Mouse (Mus musculus) hindbrain, embryonic 15.5 days (tissue): ENCODE data around the gene Rundc3a. TPM values are rescaled to one million over a fixed set of nuclear protein-coding genes. Genes with fewer than 3 reads are reported as not detected.

ENCODE experiments used
- ATAC-seq: fragments of 200-750 bp; cut with Nextera tagmentation; 2 replicates; pipeline ENCODE4 v1.8.0; 2017; ENCODE audit warnings: low read depth, moderate number of reproducible peaks, moderate TSS enrichment; ENCODE audit not compliant: low FRiP score
- H3K27ac ChIP-seq: fragments of 300-500 bp; sonication (generic); replicated peaks from 2 replicates; pipeline ENCODE4 v1.5.1; 2015; ENCODE audit warnings: mild to moderate bottlenecking, inconsistent platforms
- H3K27me3 ChIP-seq: fragments of 300-500 bp; sonication (generic); 2 replicates; pipeline ENCODE4 v1.6.1; 2015; ENCODE audit warnings: control low read depth, inconsistent platforms
- H3K36me3 ChIP-seq: fragments of 300-500 bp; sonication (generic); 2 replicates; pipeline ENCODE4 v1.6.1; 2015; ENCODE audit warnings: control low read depth, inconsistent platforms
- H3K4me1 ChIP-seq: fragments of 300-500 bp; sonication (generic); replicated peaks from 2 replicates; pipeline ENCODE4 v1.6.1; 2015; ENCODE audit warnings: control low read depth, inconsistent platforms
- H3K4me2 ChIP-seq: fragments of 300-500 bp; sonication (generic); 2 replicates; pipeline ENCODE4 v1.6.1; 2015; ENCODE audit warnings: moderate library complexity, mild to moderate bottlenecking, inconsistent platforms
- H3K4me3 ChIP-seq: fragments of 300-500 bp; sonication (generic); 2 replicates; pipeline ENCODE4 v1.5.1; 2015; ENCODE audit warnings: mild to moderate bottlenecking, inconsistent platforms
- H3K9ac ChIP-seq: fragments of 300-500 bp; sonication (generic); 2 replicates; pipeline ENCODE4 v1.6.1; 2015; ENCODE audit warnings: inconsistent platforms
- H3K9me3 ChIP-seq: fragments of 300-500 bp; sonication (generic); 2 replicates; pipeline ENCODE4 v1.6.1; 2016; ENCODE audit warnings: control low read depth, inconsistent platforms
- WGBS: fragments of 180-500 bp; shearing (Covaris S2); methylation state at CpG from one replicate; pipeline ENCODE4 v1.1.7; 2015; 5-methylcytosine and 5-hydroxymethylcytosine counted together
- polyA plus RNA-seq: library from polyadenylated mRNA; unstranded; fragments of >200 nt; fragmentation: Nextera tagmentation; extraction: Ambion mirVana; gene quantifications from 2 replicates; pipeline ENCODE4 v1.2.1, GENCODE M21; 2015

Gene Rundc3a
- polyA plus RNA-seq, 1 experiment from 2014 or later: 149 TPM

DNA sequence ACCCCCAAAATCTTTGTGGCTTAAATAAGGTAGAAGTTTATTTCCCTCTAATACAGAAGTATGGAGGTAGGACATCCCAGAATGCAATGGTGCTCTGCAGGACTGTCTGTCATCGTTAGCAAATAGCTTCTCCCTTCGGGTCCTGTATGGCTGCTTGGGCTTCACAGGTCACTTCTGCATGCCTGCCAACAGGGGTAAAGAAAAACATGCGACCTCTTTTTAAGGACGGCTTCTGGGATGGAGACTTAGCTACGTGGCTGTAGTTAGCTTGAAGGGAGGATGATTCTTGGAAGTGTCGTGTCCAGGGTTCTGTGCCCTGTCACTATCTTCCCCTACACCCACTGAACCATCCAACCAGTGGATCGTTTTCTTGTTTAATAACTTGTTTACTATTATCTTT, 22.9 kb upstream of the Rundc3a start:
- 49% methylated on average over 7 of the region's 7 CpGs for WGBS

DNA sequence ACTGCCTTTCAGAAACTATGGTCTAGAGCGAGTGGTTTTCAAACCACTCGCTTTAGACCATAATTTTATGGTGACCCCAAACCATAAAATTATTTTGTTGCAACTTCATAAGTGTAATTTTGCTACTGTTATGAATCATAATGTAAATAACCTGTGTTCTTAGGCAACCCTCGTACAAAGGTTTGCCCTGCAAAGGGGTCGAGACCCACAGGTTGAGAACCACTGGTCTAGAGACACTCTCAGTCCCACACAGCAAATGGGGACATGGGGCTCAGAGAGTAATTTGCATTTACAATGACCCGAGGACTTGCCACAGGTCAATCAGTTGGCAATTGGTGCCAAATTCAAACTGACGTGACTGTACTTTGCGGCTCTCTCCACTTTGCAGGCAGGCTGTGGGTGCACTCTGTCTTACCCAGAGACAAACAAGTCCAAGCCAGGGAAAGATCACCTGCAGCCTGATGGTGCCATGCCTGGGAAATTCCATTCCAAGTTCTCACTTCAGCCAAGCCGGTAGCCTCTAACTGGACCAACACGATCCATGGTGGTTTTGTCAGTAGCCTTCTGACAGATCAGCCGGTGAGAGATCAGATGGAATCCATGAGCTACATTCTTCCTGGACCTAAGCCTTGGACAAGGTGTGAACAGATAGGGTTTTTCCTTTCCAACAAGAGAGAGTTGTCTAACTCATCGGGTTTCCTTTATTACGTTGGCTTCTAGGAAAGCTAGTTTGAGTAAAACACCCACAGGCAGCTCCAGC, 21.1 kb upstream of the Rundc3a start:
- Histone ChIP-seq H3K4me3 (no peak overlapping the region), H3K9ac (no peak overlapping the region), H3K27ac (no peak overlapping the region), H3K36me3 (no peaks in the 10 kb centered on the region), H3K4me2 (no peak overlapping the region), H3K9me3 (no peaks in the 10 kb centered on the region), H3K27me3 (no peaks in the 10 kb centered on the region), H3K4me1 (peaks cover 16% of the 10 kb centered on the region)
- no peak for ATAC-seq
- 87% methylated on average over 12 of the region's 12 CpGs for WGBS

More for the DNA sequence above, 22.9 kb upstream of the Rundc3a start:
- Histone ChIP-seq H3K4me1 (peaks cover 2% of the 10 kb centered on the region), H3K4me3 (no peak overlapping the region), H3K27me3 (no peaks in the 10 kb centered on the region), H3K27ac (no peak overlapping the region), H3K9me3 (no peaks in the 10 kb centered on the region), H3K4me2 (no peak overlapping the region), H3K9ac (no peak overlapping the region), H3K36me3 (no peaks in the 10 kb centered on the region)
- no peak for ATAC-seq

DNA sequence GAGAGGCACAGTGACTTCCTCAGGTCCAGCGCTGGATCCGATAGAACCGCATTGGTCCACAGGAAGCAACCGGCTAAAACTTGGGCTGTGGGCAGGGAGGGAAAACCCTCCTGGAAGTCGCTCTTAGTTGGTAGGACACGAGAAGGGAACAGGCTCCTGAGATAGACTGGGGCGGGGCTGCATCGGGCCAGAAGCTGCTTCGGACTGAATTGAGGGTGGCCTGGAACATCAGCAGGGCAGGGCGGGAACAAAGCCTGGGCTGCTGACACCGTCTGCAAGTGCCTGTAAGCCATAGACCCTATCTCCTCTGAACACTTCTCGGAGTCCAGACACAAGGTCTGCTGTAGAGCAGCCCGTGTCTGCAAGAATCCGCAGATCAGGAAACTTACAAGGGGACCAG, 20.3 kb upstream of the Rundc3a start:
- peaks cover 16% of the 10 kb centered on the region for H3K4me1 ChIP-seq
- no peak overlapping the region for H3K9ac ChIP-seq
- no peaks in the 10 kb centered on the region for H3K9me3 ChIP-seq
- ATAC-seq: no peak
- 43% methylated on average over 14 of the region's 14 CpGs for WGBS
- no peak overlapping the region for H3K27ac ChIP-seq
- no peak overlapping the region for H3K4me3 ChIP-seq
- H3K4me2 ChIP-seq: no peak overlapping the region
- H3K36me3 ChIP-seq: no peaks in the 10 kb centered on the region
- H3K27me3 ChIP-seq: no peaks in the 10 kb centered on the region

GRCm38 (mm10) chr11:102373646-102374045, 19.6 kb upstream of the Rundc3a start:
- Histone ChIP-seq H3K4me3 (no peak overlapping the region), H3K36me3 (no peaks in the 10 kb centered on the region), H3K9me3 (no peaks in the 10 kb centered on the region), H3K9ac (no peak overlapping the region), H3K4me2 (no peak overlapping the region), H3K27me3 (no peaks in the 10 kb centered on the region), H3K27ac (no peak overlapping the region), H3K4me1 (peaks cover 16% of the 10 kb centered on the region)
- ATAC-seq: no peak
- WGBS: 37% methylated on average over 2 of the region's 2 CpGs

- no peak overlapping the region for H3K27ac ChIP-seq
- H3K4me3 ChIP-seq: no peak overlapping the region
- H3K4me1 ChIP-seq: peaks cover 16% of the 10 kb centered on the region
- ATAC-seq: no peak
- no peak overlapping the region for H3K9ac ChIP-seq
- no peaks in the 10 kb centered on the region for H3K27me3 ChIP-seq
- WGBS: 76% methylated on average over 7 of the region's 7 CpGs
- H3K4me2 ChIP-seq: no peak overlapping the region
- H3K36me3 ChIP-seq: no peaks in the 10 kb centered on the region
- no peaks in the 10 kb centered on the region; the same call in 1 of the 2 replicates for H3K9me3 ChIP-seq
These were observed 19.0 kb upstream of the Rundc3a start for GRCm38 (mm10) chr11:102374108-102374725.

GRCm38 (mm10) chr11:102375196-102376173, 17.7 kb upstream of the Rundc3a start:
- H3K9me3 ChIP-seq: no peaks in the 10 kb centered on the region; the same call in 1 of the 2 replicates
- no peaks in the 10 kb centered on the region for H3K27me3 ChIP-seq
- no peak overlapping the region for H3K27ac ChIP-seq
- peaks cover 16% of the 10 kb centered on the region for H3K4me1 ChIP-seq
- 7% methylated on average over 23 of the region's 23 CpGs for WGBS
- peak overlapping the region; percentile 37 for H3K4me2 ChIP-seq
- H3K36me3 ChIP-seq: no peaks in the 10 kb centered on the region
- ATAC-seq: no peak
- H3K9ac ChIP-seq: no peak overlapping the region
- H3K4me3 ChIP-seq: no peak overlapping the region

DNA sequence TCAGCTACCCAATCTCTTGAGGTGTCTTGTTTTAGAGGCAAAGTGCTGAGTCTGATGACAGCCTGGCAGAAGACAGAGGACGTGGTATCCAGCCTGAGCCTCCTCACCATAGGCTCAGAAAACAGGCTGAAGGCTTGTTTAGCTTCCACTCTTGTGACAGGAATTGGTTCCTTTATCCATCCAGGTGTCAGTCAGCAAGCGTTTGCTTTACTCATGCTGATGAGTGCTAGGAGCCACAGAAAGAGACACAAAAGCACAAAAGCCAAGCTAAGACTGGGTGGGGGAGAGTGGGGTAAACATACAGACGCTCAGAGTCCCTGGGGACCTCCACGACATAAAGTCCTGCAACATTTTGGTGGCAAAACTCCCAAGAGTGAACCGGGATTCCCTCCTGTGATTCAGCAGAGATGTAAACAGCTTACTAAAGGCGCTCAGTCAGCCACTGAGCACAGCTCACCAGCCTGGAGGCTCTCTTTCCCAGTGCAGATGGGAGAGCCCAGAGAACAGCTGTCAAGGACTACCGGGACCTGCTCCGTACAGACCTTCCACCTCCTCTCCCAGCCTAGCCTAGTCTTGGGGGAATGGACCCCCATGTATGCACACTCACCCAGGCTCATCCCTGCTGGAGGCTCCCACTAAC, 16.9 kb upstream of the Rundc3a start:
- no peaks in the 10 kb centered on the region; the same call in 1 of the 2 replicates for H3K9me3 ChIP-seq
- no peak overlapping the region for H3K27ac ChIP-seq
- ATAC-seq: no peak
- 7% methylated on average over 8 of the region's 8 CpGs for WGBS
- peaks cover 16% of the 10 kb centered on the region for H3K4me1 ChIP-seq
- peak overlapping the region; percentile 37 for H3K4me2 ChIP-seq
- H3K36me3 ChIP-seq: no peaks in the 10 kb centered on the region
- H3K27me3 ChIP-seq: no peaks in the 10 kb centered on the region
- no peak overlapping the region for H3K9ac ChIP-seq
- no peak overlapping the region for H3K4me3 ChIP-seq

DNA sequence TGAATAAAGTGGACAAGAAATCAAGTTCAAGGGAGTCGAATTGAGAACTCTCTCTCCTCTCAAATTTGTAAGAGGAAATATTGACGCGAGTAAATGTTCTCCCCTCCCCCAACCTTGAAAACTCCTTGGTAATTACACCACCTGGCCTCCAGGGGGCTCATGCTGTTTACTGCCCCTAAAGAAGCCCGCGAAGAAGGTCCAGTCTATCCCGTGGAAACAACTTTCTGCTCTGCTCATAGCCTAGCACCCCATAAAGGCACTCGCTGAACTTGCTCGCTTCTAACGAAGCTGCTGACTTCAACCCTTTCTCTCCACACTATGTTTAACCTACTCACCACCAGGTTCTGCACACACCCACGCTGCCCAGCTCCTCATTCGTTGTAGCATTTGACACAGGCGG, 16.0 kb upstream of the Rundc3a start:
- H3K27ac ChIP-seq: no peak overlapping the region
- no peak for ATAC-seq
- no peak overlapping the region for H3K4me2 ChIP-seq
- H3K9ac ChIP-seq: no peak overlapping the region
- no peaks in the 10 kb centered on the region; the same call in 1 of the 2 replicates for H3K9me3 ChIP-seq
- no peaks in the 10 kb centered on the region for H3K36me3 ChIP-seq
- 65% methylated on average over 12 of the region's 12 CpGs for WGBS
- peaks cover 16% of the 10 kb centered on the region for H3K4me1 ChIP-seq
- no peak overlapping the region for H3K4me3 ChIP-seq
- no peaks in the 10 kb centered on the region for H3K27me3 ChIP-seq

DNA sequence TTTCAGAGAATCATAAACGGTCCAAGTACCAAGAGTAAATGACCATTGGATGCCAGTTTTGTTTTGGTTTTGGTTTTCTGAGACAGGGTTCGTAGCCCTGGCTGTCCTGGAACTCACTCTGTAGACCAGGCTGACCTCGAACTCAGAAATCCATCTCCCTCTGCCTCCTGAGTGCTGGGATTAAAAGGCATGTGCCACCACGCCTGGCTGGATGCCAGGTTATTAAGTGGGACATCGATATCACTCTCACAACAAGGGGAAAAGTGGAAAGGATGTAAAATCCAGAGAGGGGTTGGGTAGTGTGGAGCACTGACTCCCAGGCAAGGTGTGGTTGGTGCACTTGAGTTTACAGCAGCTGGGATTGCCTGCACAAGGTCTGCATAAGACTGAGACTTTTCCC, 13.1 kb upstream of the Rundc3a start:
- H3K36me3 ChIP-seq: no peaks in the 10 kb centered on the region
- ATAC-seq: no peak
- no peak overlapping the region for H3K27ac ChIP-seq
- peaks cover 16% of the 10 kb centered on the region for H3K4me1 ChIP-seq
- no peak overlapping the region for H3K4me3 ChIP-seq
- 80% methylated on average over 5 of the region's 5 CpGs for WGBS
- no peaks in the 10 kb centered on the region for H3K27me3 ChIP-seq
- no peak overlapping the region for H3K9ac ChIP-seq
- H3K9me3 ChIP-seq: no peaks in the 10 kb centered on the region; the same call in 1 of the 2 replicates
- no peak overlapping the region for H3K4me2 ChIP-seq

DNA sequence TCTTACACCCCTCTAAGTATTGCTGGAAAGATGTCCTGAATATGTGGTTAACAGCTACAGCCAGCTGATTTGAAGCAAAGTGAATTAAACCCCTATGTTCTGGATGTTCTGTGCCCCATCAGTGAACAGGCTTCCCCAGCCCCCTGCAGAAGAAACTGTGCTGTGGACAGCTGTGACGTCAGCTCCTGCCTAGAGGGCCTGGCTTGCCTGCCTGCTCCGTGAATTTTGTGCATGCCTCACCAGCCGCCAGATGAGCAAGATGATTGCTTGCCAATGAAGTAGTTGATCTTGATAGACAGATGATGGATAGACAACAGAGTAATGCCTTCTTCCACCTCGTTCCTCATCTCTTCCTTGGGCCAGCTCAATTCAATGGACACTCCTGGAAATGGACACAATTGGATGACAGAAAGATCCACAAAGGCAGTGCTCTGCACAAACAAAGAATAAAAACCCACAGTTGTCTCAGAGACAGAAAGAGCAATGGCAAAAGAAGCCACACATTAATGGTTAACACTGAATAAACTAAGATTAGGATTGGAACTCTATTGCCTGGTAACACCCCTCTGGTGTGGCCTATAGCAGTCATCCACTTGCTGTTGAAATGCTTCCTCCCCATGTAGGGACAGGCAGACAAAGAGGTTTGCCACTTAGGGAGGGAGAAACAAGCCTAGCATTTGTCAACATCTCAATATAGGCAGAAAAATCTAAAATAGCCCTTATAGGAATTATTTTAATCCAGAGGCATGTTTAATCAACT, 11.7 kb upstream of the Rundc3a start:
- no peak overlapping the region for H3K4me2 ChIP-seq
- no peak overlapping the region for H3K27ac ChIP-seq
- H3K27me3 ChIP-seq: no peaks in the 10 kb centered on the region
- H3K4me3 ChIP-seq: no peak overlapping the region
- H3K36me3 ChIP-seq: no peaks in the 10 kb centered on the region
- no peak for ATAC-seq
- H3K9ac ChIP-seq: no peak overlapping the region
- 20% methylated on average over 4 of the region's 4 CpGs for WGBS
- H3K4me1 ChIP-seq: peaks cover 2% of the 10 kb centered on the region
- no peaks in the 10 kb centered on the region; the same call in 1 of the 2 replicates for H3K9me3 ChIP-seq

GRCm38 (mm10) chr11:102382794-102383193, 10.4 kb upstream of the Rundc3a start:
- H3K4me3 ChIP-seq: no peak overlapping the region
- ATAC-seq: no peak
- no peaks in the 10 kb centered on the region for H3K4me1 ChIP-seq
- no peaks in the 10 kb centered on the region for H3K36me3 ChIP-seq
- no peak overlapping the region for H3K9ac ChIP-seq
- no peaks in the 10 kb centered on the region for H3K27me3 ChIP-seq
- no peak overlapping the region for H3K27ac ChIP-seq
- no peaks in the 10 kb centered on the region; the same call in 1 of the 2 replicates for H3K9me3 ChIP-seq
- 96% methylated on average over 3 of the region's 3 CpGs for WGBS
- no peak overlapping the region for H3K4me2 ChIP-seq
